Mouse (Mus musculus): ENCODE measurements around the gene Rec8.

Rec8 gene

GRCm38 (mm10) chr14:55617822-55618221 lies at the start of gene Rec8:
Gene Rec8, plus strand, starts transcription at chr14:55618037.
- in situ Hi-C loops (cut with MboI; ENCODE audit: unreplicated experiment in 2 of 2): no loop called here

DNA sequence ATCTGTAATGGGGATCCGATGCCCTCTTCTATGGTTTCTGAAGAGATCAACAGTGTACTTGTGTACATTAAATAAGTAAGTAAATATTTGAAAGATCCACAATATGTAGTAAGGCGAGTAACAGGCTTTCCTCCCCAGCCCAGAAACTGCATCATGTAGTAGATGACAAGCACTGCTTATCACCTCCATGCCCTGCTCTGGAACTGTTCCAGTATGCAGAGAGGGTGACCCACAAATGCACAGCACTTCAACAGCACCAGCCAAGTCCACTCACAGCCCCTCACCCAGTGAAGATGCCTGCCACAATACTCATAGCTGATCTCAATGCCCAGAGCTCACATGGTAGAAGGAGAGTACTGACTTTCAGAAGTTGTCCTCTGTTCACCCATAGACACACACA lies 47.2 kb upstream of the Rec8 start:
- in situ Hi-C loops (cut with MboI; ENCODE audit: unreplicated experiment in 2 of 2): no loop called here

DNA sequence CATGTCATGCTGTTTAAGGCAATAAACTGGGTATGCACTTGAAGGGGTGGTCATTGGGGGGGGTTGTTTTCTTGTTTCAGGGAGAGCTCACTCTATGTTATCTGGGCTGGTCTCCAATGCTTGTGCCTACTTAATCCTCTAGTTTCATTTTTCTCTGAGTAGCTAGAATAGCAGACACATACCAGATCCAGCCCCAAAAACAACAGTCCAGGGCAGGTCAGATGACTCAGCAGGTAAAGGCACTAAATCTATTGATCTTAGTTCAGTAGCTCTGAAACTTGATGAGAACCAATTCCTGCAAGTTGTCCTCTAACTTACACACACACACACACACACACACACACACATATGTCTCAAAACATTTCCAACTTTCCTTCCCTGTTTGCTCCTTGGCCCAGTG lies 46.1 kb upstream of the Rec8 start:
- in situ Hi-C loops (cut with MboI; ENCODE audit: unreplicated experiment in 2 of 2): no loop called here

GRCm38 (mm10) chr14:55575302-55575701 lies 42.5 kb upstream of the Rec8 start, which contains the start of gene Fitm1:
Gene Fitm1, plus strand, starts transcription at chr14:55575617.
- in situ Hi-C loops (cut with MboI; ENCODE audit: unreplicated experiment in 2 of 2): no loop called here

- in situ Hi-C loops (cut with MboI; ENCODE audit: unreplicated experiment in 2 of 2): no loop called here
Observed at GRCm38 (mm10) chr14:55575711-55576110, 42.1 kb upstream of the Rec8 start.

- in situ Hi-C loops (cut with MboI; ENCODE audit: unreplicated experiment in 2 of 2): no loop called here
Observed at GRCm38 (mm10) chr14:55576376-55576775, 41.5 kb upstream of the Rec8 start.

DNA sequence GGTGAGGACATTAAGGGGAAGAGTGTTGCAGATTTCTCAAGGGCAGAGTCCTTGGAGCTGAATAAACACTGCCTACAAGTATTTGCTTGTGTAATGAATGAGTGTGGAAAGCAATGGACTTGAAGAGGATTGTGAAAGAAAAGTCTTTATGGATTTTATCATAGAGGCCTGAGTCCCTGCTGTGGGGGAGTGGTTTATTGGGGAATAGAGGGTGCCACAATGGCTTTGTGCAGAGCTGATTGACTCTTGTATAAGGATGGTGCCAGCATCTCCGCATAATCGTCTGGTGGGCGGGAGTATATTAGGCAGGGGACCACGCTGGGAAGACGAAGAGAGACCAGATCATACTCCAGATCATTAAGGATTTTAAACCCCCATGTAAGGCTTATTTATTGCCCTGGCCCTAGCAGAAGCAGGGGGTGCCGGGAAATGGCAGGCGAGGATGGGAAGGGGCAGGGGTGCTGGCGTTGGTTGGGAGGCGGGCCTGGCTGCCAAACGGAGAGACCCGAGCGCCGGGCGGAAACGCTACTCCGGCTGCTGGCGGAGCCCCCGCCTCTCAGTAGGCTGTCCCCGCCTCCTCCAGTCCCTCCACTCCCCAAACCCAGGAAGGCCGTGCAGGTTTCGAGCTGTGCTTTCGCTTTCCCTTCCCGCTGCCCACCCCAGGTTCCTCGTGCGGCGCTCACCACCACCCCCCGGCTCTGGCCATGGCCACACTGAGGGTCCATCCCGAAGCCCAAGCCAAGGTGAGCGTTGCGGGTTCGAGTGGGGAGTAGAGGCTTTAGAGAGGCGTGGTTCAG lies 39.8 kb upstream of the Rec8 start, which contains the start of gene Psme1:
Gene Psme1 (plus strand): TSS at position 253 of the 797 bp plus-strand sequence.
- in situ Hi-C loops (cut with MboI; ENCODE audit: unreplicated experiment in 2 of 2): no loop called here

DNA sequence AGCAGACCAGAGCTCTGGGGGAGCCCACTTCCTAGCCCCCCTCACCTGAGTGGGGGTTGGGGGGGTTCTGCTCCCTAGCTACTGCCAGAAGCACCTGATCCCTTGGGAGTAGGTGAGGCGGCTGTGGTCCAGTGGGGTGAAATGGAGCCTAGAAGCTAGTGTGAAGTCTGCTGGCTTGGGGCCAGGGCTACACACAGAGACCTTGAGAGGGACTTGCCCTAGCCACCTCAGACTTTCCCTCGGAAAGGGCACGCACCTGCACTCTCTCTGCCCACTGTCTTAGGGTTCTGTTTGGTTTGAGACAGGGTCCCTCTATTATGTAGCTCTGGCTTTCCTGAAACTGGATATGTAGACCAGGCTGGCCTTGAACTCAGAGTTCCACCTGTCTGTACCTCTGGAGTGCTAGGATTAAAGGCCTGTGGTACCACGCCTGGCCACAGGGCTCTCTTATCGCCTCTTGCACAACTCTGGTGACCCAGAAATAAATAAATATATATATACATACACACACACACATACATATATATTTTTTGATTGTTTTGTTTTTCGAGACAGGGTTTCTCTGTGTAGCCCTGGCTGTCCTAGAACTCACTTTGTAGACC lies 39.1 kb upstream of the Rec8 start:
- in situ Hi-C loops (cut with MboI; ENCODE audit: unreplicated experiment in 2 of 2): no loop called here

- in situ Hi-C loops (cut with MboI; ENCODE audit: unreplicated experiment in 2 of 2): loop anchor here (5.0 to 10.0 kb wide), 2 partner anchors 83 to 85 kb away; partner anchors contain the start of gene Carmil3 (in 1 of the 2)
Observed at GRCm38 (mm10) chr14:55579511-55580496, 38.0 kb upstream of the Rec8 start.

DNA sequence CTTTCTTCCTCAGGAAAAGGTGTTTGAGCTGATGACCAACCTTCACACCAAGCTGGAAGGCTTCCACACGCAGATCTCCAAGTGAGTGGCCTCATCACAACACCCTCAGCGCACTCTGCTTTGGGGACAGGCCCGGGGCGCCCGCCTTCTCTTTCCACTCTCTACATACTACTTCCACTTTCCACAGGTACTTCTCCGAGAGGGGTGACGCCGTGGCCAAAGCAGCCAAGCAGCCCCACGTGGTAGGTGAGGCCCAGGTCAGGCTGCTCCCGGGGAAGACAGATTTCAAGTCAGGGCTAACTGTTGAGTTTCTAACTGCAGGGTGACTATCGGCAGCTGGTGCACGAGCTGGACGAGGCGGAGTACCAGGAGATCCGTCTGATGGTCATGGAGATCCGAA lies 37.1 kb upstream of the Rec8 start:
- in situ Hi-C loops (cut with MboI; ENCODE audit: unreplicated experiment in 2 of 2): loop anchor here (5.0 to 10.0 kb wide), 2 partner anchors 83 to 86 kb away; partner anchors contain the start of gene Carmil3 (in 1 of the 2)

- in situ Hi-C loops (cut with MboI; ENCODE audit: unreplicated experiment in 2 of 2): loop anchor here (5.0 to 10.0 kb wide), 2 partner anchors 85 to 87 kb away; partner anchors contain the start of gene Carmil3 (in 1 of the 2)
Observed at GRCm38 (mm10) chr14:55581981-55582681, 35.7 kb upstream of the Rec8 start.

DNA sequence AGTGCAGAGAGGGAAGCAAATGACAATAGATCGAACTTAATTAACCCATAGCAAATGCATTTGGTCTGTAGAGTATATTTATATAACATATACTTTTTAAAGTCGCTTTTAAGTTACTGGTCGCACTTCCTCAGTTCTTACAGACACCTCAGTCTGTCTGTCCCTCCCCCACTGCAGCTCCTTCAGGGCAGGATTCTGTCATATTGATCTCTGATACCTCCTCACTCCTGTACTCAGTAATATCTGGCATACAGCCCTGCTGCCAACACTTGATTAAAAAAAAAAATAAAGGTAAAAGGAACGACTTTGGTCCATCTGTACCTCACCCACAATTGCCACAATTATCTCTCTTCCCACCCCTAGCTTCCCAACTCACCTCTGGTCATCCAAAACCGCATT lies 33.5 kb upstream of the Rec8 start:
- in situ Hi-C loops (cut with MboI; ENCODE audit: unreplicated experiment in 2 of 2): loop anchor here (5.0 to 10.0 kb wide), 2 partner anchors 87 to 90 kb away; partner anchors contain the start of gene Carmil3 (in 1 of the 2)

DNA sequence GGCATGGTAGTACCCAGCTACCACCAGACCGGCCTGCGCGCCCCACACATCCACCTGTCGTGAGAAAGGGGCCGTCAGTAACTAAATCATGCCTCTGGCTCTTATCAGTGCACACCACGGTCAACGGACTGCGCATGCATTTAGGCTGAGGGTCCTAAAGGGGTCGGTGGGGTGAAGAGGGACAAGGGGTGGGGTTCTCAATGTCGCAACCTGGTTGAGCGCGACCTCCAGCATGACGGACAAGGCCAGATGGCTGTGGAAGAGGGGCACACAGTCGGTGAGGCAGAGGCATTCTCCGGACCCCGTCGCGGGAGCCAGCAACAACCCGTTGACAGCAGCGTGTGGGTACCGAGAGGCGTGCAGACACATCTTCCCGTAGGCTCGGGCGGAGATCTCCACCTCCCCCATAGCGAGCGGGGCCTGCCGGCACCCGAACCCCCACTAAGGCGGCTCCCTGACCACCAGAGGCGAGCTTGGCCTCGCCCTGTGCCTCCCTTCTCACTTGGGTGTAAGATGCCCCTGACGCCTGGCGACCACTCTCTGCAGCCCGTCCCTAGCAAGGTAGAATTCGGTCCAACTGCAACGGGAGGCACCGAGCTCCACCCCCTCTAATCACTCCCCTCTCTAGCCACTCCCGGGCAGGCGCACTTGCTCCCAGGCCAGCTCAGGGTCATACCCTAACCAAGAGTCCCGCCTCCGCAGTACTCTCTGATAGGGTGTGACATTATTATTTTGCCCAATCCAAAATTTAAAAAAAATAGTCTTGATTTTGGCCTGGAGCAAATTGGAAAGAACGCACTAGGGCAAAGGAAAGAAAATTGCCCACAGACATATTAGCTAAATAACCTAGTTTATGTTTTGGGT lies 32.9 kb upstream of the Rec8 start, which contains the start of gene Emc9:
Gene Emc9 (minus strand): TSS at position 601 of the 864 bp plus-strand sequence.
- in situ Hi-C loops (cut with MboI; ENCODE audit: unreplicated experiment in 2 of 2): loop anchor here (5.0 to 10.0 kb wide), 2 partner anchors 88 to 90 kb away; partner anchors contain the start of gene Carmil3 (in 1 of the 2)

DNA sequence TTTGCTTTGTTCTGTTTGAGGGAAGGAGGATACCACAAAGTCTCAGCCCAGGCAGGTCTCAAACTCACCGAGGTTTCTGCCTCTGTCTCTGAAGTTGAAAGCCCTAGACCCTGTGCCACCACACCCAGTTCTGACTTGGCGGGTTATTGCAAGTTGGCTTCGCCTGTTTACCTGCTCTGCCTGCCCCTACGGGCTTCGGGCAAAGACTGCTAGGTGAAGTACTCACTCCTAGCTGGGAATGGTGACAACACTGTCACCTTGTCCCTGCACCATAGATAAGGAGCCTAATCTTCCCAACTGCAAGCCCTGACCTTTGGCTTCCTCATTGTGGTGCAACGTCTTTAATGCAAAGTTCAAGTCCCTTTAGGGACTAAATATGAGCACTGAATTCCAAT lies 32.3 kb upstream of the Rec8 start:
- in situ Hi-C loops (cut with MboI; ENCODE audit: unreplicated experiment in 2 of 2): loop anchor here in 1 of 2 experiments (10.0 kb wide), 1 partner anchor 91 kb away; the partner anchor contains the start of gene Carmil3

DNA sequence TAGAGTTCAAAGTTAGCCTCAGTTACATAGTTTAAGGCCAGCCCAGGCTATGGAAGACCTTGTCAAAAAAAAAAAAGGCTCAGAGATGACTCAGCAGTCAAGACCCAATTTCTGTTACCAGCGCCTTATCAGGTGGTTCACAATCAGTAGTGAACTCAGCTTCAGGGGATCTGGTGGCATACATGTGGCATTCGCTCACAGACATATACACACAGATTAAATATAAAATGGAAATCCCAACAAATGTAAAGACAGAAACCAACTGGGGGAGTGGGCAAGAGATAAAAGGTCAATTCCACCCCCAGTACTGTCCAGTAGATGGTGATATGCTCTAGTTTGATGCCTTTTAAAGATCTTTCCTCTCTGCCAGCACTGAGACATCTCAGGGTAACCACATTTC lies 31.7 kb upstream of the Rec8 start:
- in situ Hi-C loops (cut with MboI; ENCODE audit: unreplicated experiment in 2 of 2): loop anchor here in 1 of 2 experiments (10.0 kb wide), 1 partner anchor 91 kb away; the partner anchor contains the start of gene Carmil3

- in situ Hi-C loops (cut with MboI; ENCODE audit: unreplicated experiment in 2 of 2): loop anchor here in 1 of 2 experiments (10.0 kb wide), 1 partner anchor 94 kb away; the partner anchor contains the start of gene Carmil3
Observed at GRCm38 (mm10) chr14:55589271-55589670, 28.6 kb upstream of the Rec8 start.

GRCm38 (mm10) chr14:55589771-55590448 lies 27.9 kb upstream of the Rec8 start:
- in situ Hi-C loops (cut with MboI; ENCODE audit: unreplicated experiment in 2 of 2): loop anchor here in 1 of 2 experiments (10.0 kb wide), 1 partner anchor 95 kb away; the partner anchor contains the start of gene Carmil3

All from v-Abl transformed pro-B cells (cell line).